28 mouse cellular contexts compared by ENCODE assay signal in the genomic region with DNA sequence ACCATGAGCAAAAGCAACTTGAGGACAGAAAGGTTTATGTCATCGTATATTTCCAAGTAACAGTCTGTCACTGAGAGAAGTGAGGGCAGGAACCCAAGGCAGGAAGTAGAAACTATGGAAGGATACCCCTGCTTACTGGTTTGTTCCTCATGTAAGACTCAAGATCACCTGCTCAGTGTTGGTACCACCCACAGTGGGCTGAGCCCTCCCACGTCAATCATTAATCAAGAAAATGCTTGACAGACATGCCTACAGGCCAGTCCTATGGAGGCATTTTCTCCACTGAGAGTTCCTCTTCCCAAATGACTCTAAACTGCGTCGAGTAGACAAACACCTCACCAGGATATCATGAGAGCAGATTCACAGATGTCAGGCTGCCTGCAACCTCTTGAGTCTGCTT.
DNase-seq lines count a peak whose midpoint lies in the region; ATAC-seq lines count a peak whose summit lies in the region.
"Had no signal": no experiment of that assay in that cellular context is flagged by ENCODE, and none has a peak within 500 bp of the region (broad histone marks: within the 10 kb centered on the region; RNA-seq: fewer than 3 reads in every experiment).

No protein-coding gene starts in this region.

- no peak overlapping the region for H3K4me3 ChIP-seq in liver, embryonic 15.5 days (replicated peaks)
- no peak overlapping the region for H3K4me3 ChIP-seq in liver, embryonic 11.5 days (ENCODE audit: low read depth, low read length)
- no peak overlapping the region for H3K4me3 ChIP-seq in midbrain, embryonic 13.5 days (replicated peaks)
- no peak overlapping the region for H3K4me3 ChIP-seq in forebrain, embryonic 11.5 days (ENCODE audit: low read depth, low read length)
- H3K4me3 ChIP-seq: embryonic facial prominence, embryonic 13.5 days; erythroblast, embryonic 14.5 days; hindbrain, embryonic 13.5 days; layer of hippocampus, adult 2 months; lung, embryonic 15.5 days had no signal

- H3K27ac ChIP-seq in liver, embryonic 15.5 days (replicated peaks) = no peak overlapping the region
- H3K27ac ChIP-seq in liver, embryonic 11.5 days (ENCODE audit: low read depth, low read length) = no peak overlapping the region
- no peak overlapping the region for H3K27ac ChIP-seq in midbrain, embryonic 13.5 days
- no peak overlapping the region for H3K27ac ChIP-seq in forebrain, embryonic 11.5 days (ENCODE audit: low read depth, low read length)
- H3K27ac ChIP-seq: embryonic facial prominence, embryonic 13.5 days; hindbrain, embryonic 13.5 days; layer of hippocampus, adult 2 months; lung, embryonic 15.5 days had no signal

- WGBS in liver, embryonic 15.5 days (ENCODE audit: insufficient replicate concordance) = 65% methylated on average over 4 of the region's 4 CpGs
- WGBS in liver, embryonic 11.5 days = 69% methylated on average over 4 of the region's 4 CpGs
- 92% methylated on average over 4 of the region's 4 CpGs for WGBS in midbrain, embryonic 13.5 days
- WGBS in forebrain, embryonic 11.5 days = 92% methylated on average over 4 of the region's 4 CpGs

- no peak overlapping the region for H3K9ac ChIP-seq in liver, embryonic 15.5 days
- H3K9ac ChIP-seq in liver, embryonic 11.5 days (ENCODE audit: low read depth, low read length) = no peak overlapping the region
- no peak overlapping the region for H3K9ac ChIP-seq in midbrain, embryonic 13.5 days (replicated peaks)
- H3K9ac ChIP-seq in forebrain, embryonic 11.5 days (ENCODE audit: low read length) = no peak overlapping the region
- H3K9ac ChIP-seq: embryonic facial prominence, embryonic 13.5 days; hindbrain, embryonic 13.5 days; lung, embryonic 15.5 days had no signal

- H3K27me3 ChIP-seq in liver, embryonic 15.5 days = no peaks in the 10 kb centered on the region
- H3K27me3 ChIP-seq in liver, embryonic 11.5 days (replicated peaks; ENCODE audit: control insufficient read depth, insufficient read depth, low read length) = no peaks in the 10 kb centered on the region
- H3K27me3 ChIP-seq in midbrain, embryonic 13.5 days = no peaks in the 10 kb centered on the region
- no peaks in the 10 kb centered on the region for H3K27me3 ChIP-seq in forebrain, embryonic 11.5 days (ENCODE audit: control insufficient read depth, insufficient read depth, low read length)
- H3K27me3 ChIP-seq: embryonic facial prominence, embryonic 13.5 days; hindbrain, embryonic 13.5 days; lung, embryonic 15.5 days; Patski had no signal

- 0 out of 2 replicates have a peak, but pooled peaks cover 4% of the 10 kb centered on the region for H3K4me1 ChIP-seq in liver, embryonic 15.5 days (replicated peaks)
- no peaks in the 10 kb centered on the region for H3K4me1 ChIP-seq in liver, embryonic 11.5 days (replicated peaks; ENCODE audit: control insufficient read depth, insufficient read depth, low read length)
- peaks cover 9% of the 10 kb centered on the region for H3K4me1 ChIP-seq in midbrain, embryonic 13.5 days (replicated peaks)
- no peaks in the 10 kb centered on the region for H3K4me1 ChIP-seq in forebrain, embryonic 11.5 days (replicated peaks; ENCODE audit: control insufficient read depth, insufficient read depth, low read length)

- no peaks in the 10 kb centered on the region for H3K36me3 ChIP-seq in liver, embryonic 15.5 days (replicated peaks)
- H3K36me3 ChIP-seq in liver, embryonic 11.5 days (ENCODE audit: control insufficient read depth, insufficient read depth, low read length) = no peaks in the 10 kb centered on the region
- H3K36me3 ChIP-seq in midbrain, embryonic 13.5 days = no peaks in the 10 kb centered on the region; the same call in 1 of the 2 replicates
- no peaks in the 10 kb centered on the region for H3K36me3 ChIP-seq in forebrain, embryonic 11.5 days (ENCODE audit: control insufficient read depth, insufficient read depth, low read length)
- H3K36me3 ChIP-seq: G1E; hindbrain, embryonic 13.5 days; lung, embryonic 15.5 days had no signal

- no peaks in the 10 kb centered on the region for H3K9me3 ChIP-seq in liver, embryonic 15.5 days (replicated peaks)
- no peaks in the 10 kb centered on the region for H3K9me3 ChIP-seq in liver, embryonic 11.5 days (ENCODE audit: control insufficient read depth, low read length)
- H3K9me3 ChIP-seq in midbrain, embryonic 13.5 days = 0 out of 2 replicates have a peak, but pooled peaks cover 3% of the 10 kb centered on the region
- H3K9me3 ChIP-seq in forebrain, embryonic 11.5 days (ENCODE audit: control insufficient read depth, low read length) = no peaks in the 10 kb centered on the region
- H3K9me3 ChIP-seq: hindbrain, embryonic 13.5 days; lung, embryonic 15.5 days had no signal

- no peak overlapping the region for H3K4me2 ChIP-seq in liver, embryonic 15.5 days
- H3K4me2 ChIP-seq in liver, embryonic 11.5 days = no peak overlapping the region
- no peak overlapping the region for H3K4me2 ChIP-seq in midbrain, embryonic 13.5 days (replicated peaks)
- no peak overlapping the region for H3K4me2 ChIP-seq in forebrain, embryonic 11.5 days (ENCODE audit: low read depth, low read length, severe bottlenecking)
- H3K4me2 ChIP-seq: embryonic facial prominence, embryonic 13.5 days; hindbrain, embryonic 13.5 days; lung, embryonic 15.5 days; midbrain, embryonic 11.5 days had no signal

- DNase-seq in liver, embryonic 11.5 days (ENCODE audit: low spot score) = no peak
- DNase-seq in forebrain, embryonic 11.5 days (ENCODE audit: low spot score) = no peak
- no peak for DNase-seq in thymus, postnatal 4 days
- DNase-seq: adrenal gland, adult 2 months; cerebellum, adult 11 months; cerebellum, postnatal 10 days; embryo, embryonic 11 days; gastrocnemius, postnatal 14 days; kidney, postnatal 25 days; layer of hippocampus, postnatal 36 days; lung, postnatal 4 days; retina, postnatal 1 day; right cerebral cortex, postnatal 25 days; thymus, postnatal 25 days had no signal

- 0 out of 2 replicates have a peak, but pooled peaks have one; percentile 25 for ATAC-seq in liver, embryonic 15.5 days (ENCODE audit: insufficient read depth)
- no peak for ATAC-seq in liver, embryonic 11.5 days (replicated peaks; ENCODE audit: low FRiP score)
- ATAC-seq in granulocyte monocyte progenitor cell, adult 5-6 weeks (replicated peaks; ENCODE audit: poor library complexity, severe bottlenecking) = 0 out of 2 replicates have a peak, but pooled peaks have one; percentile 21
- peak; percentile 10; the same call in 1 of the 2 replicates for ATAC-seq in megakaryocyte progenitor cell, adult 5-6 weeks (replicated peaks; ENCODE audit: poor library complexity)
- ATAC-seq in midbrain, embryonic 13.5 days = no peak
- no peak for ATAC-seq in forebrain, embryonic 11.5 days (replicated peaks; ENCODE audit: low FRiP score)
- ATAC-seq: forebrain, embryonic 14.5 days; inflammation-experienced regulatory T-cells, adult 6 months; Patski had no signal

Comparison
In these comparisons a context has a peak if more than half of its experiments do, and no peak if none do; other contexts are left out.
1. ATAC-seq: peak in liver, embryonic 15.5 days (single experiment), granulocyte monocyte progenitor cell, adult 5-6 weeks (single experiment) and megakaryocyte progenitor cell, adult 5-6 weeks (single experiment); none in liver, embryonic 11.5 days (single experiment), midbrain, embryonic 13.5 days (single experiment) and forebrain, embryonic 11.5 days (single experiment).